Mouse (Mus musculus) left cerebral cortex, adult 2 months (tissue): ENCODE results near the gene Ninj2. TPM values are rescaled to one million over a fixed set of nuclear protein-coding genes. Genes with fewer than 3 reads are reported as not detected.

Experiments
- DNase-seq, 2 experiments: peaks; one replicate each; pipeline ENCODE4 v3.0.0; 2021 to 2022; ENCODE audit warnings: low spot score in 2 of 2, mixed read lengths in 1 of 2; ENCODE audit errors: extremely low spot score in 1 of 2
- H3K27ac ChIP-seq: fragments of 200-600 bp; 2 replicates; pipeline ENCODE4 v1.8.1; 2022
- H3K4me3 ChIP-seq: fragments of 200-600 bp; 2 replicates; pipeline ENCODE4 v1.8.1; 2022
- CTCF ChIP-seq: fragments of 200-600 bp; IDR thresholded peaks from 2 replicates; pipeline ENCODE4 v1.8.1; 2022; ENCODE audit warnings: antibody characterized with exemption, mild to moderate bottlenecking, moderate library complexity
- intact Hi-C: fragments of 180-260 bp; cut with DNase I; formaldehyde crosslinking; loops from one replicate; pipeline ENCODE4 v1.15.1; 2025
- total RNA-seq, 2 experiments: library from RNA; stranded (reverse); gene quantifications; 2 replicates each; pipeline ENCODE4 v1.2.3; 2021

Ninj2 gene
- total RNA-seq, 2 experiments from 2014 or later: 0.56 to 1.3 TPM

DNA sequence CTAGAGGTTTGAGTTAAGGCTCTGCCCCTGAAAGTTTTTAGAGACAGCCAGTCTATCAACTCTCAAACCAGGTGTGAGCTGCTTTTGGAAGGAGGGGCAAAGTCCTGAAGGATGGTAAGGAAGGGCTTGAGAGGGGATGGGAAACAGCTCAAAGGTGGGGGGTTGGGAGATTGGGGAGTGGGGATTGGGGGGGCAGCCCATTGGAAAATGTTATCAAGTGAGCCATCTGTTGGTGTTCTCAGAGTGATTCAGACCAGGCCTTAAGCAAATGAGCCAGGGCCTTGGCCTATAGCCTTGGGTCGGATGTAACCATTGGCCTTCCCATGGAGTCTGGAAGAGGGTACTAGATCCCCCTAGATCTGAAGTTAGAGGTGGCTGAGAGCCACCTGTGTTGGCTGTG is 100.6 kb downstream of the Ninj2 start:
- TF ChIP-seq CTCF: no peak
- intact Hi-C loops: loop anchor here (1.0 to 5.0 kb wide), 3 partner anchors 81 to 192 kb away; no protein-coding TSS in a partner anchor
- Histone ChIP-seq H3K4me3 (no peak overlapping the region), H3K27ac (no peak overlapping the region)
- DNase-seq: no peak

DNA sequence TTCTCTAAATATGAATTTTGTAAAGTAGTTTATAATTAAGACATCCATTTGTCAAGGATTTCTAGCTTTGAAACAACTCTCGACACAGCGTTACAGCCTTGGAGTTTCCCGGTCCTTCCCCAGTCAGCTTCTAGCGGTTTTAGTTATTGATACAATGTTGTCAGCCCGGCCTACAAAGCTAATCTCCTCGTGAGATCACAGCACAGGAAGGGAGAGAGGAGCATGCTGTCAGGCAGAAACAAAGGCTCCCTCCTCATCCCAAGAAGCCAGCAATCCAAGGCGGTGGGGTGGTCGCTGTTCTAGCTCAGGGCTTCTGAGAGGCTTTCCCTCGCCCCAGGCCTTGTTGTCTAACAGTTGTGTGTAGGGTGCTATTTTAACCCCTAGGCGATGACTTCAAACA is 101.2 kb downstream of the Ninj2 start:
- DNase-seq: no peak
- intact Hi-C loops: loop anchor here (5.0 kb wide), 1 partner anchor 82 kb away; no protein-coding TSS in a partner anchor
- H3K27ac ChIP-seq: no peak overlapping the region
- no peak for TF ChIP-seq CTCF
- H3K4me3 ChIP-seq: no peak overlapping the region

DNA sequence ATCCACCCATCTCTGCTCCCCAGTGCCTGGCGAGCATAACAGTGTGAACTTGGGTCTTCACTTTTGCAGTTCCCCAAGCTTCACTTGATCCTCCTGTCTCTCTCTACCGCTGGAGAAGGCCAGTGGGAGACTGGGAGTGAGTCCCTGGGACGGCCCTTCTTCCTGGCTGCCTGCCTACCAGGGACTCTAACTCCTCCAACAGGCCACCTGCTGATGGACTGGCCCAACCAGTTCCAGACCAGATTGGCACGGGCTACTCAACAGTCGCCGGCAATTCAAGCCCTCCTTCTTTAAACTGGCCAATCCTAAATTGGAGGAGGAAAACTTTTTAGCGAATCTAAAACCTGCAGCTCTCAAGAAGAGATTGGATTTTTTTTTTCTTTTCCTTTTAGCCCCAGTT is 101.8 kb downstream of the Ninj2 start:
- Histone ChIP-seq H3K27ac (no peak overlapping the region), H3K4me3 (no peak overlapping the region)
- no peak for TF ChIP-seq CTCF
- no peak for DNase-seq
- intact Hi-C loops: loop anchor here (5.0 kb wide), 3 partner anchors 83 to 703 kb away; no protein-coding TSS in a partner anchor

DNA sequence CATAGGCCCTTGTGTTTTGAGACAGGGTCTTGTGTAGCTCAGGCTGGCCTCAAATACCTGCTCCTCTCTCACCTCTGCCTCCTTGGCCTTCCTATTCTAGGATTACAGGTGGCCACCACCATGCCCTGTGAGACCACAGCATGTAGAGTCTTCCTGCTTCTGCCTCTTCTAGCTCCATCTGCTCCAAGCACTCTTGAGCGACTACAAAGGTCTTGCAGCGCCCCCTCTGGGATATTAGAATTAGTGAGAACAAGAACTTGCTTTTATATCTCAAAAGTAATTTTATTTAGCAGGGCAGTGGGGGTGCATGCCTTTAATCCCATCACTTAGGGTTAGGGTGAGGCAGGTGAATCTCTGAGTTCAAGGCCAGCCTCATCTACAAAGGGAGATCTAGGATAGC is 103.7 kb downstream of the Ninj2 start:
- Histone ChIP-seq H3K4me3 (no peak overlapping the region), H3K27ac (no peak overlapping the region)
- TF ChIP-seq CTCF: peak; percentile 48
- no peak for DNase-seq
- intact Hi-C loops: loop anchor here (5.0 kb wide), 2 partner anchors 405 to 705 kb away; no protein-coding TSS in a partner anchor

DNA sequence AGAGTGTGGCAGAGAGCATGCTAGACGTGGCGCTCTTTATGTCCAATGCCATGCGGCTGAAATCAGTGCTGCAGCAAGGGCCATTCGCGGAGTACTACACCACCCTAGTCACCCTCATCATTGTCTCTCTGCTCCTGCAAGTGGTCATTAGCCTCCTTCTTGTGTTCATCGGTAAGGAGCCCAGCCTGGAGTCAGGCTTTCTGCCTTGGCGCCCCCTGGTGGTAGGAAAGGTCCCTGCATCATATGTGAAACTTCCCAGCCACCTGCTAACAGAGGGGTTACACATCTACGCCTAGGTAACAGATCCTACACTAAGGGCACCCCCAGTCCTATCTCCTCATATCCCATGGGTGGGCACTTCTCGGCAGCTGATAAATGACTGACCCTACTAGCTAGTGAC is 104.8 kb downstream of the Ninj2 start:
- intact Hi-C loops: loop anchor here (5.0 kb wide), 2 partner anchors 406 to 706 kb away; no protein-coding TSS in a partner anchor
- DNase-seq: peak; percentile 67 to 78
- Histone ChIP-seq H3K4me3 (no peak overlapping the region), H3K27ac (no peak overlapping the region)
- peak; percentile 96 for TF ChIP-seq CTCF

DNA sequence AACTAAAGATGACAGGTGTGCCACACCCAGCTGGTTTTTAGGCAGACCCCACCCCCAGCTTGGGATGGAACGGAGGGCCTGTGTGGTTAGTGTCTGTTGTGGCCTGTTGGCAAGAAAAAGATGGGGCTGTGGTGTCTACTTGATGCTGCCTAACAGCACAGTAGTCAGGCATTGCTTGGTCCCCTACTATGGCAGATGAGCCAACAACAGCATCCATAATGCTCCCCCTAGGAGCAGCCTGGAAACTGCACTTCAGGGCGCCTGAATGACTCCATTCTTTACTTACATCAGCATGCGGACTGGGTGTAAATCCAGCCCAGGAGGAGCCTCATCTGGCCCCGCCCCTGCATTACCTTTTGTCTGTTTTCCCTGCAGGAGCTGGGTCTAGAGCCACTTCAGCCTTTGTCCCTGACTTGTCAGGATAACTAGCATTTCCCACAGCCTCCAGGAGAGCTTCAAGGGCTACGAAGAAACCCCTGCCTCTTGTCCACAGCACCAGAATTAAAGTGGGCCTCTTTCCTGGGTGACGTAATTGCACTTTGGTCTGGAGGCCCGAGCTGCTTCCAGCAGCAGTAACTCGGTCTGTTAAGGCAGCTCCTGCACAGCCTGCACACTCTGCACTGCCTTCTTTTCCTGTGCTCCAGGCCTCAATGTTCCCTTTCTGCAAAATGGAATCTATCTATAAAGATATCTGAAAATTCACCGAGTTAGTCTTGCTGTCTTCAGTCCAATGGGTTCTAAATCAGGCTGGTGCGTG is 106.7 kb downstream of the Ninj2 start:
- intact Hi-C loops: loop anchor here (5.0 kb wide), 2 partner anchors 408 to 708 kb away; no protein-coding TSS in a partner anchor
- TF ChIP-seq CTCF: peak; percentile 1; the same call in 1 of the 2 replicates
- DNase-seq: no peak
- Histone ChIP-seq H3K27ac (no peak overlapping the region), H3K4me3 (no peak overlapping the region)

DNA sequence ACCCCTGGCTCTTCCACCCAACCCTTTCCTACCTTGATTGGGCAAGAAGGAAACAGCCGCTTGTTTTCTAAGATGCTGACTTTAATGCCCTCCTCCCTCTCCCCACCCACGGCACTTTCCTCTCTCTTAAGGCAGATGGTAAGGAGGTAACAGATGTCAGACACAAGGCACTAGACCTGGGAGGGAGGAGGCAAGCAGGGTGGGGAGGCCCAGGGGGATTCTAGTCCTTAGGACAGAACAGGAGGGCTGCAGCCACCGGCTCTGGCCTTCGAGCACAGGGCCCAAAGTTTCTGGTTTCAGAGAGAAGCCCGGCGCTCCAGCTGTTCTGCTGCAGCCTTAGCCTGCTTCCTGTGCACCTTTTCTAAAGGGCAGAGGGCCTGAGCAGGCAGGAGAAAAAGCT is 108.8 kb downstream of the Ninj2 start:
- TF ChIP-seq CTCF: no peak
- no peak overlapping the region for H3K27ac ChIP-seq
- intact Hi-C loops: no loop called here
- H3K4me3 ChIP-seq: no peak overlapping the region
- no peak for DNase-seq

GRCm38 (mm10) chr6:120202406-120202805 is 109.3 kb downstream of the Ninj2 start:
- no peak overlapping the region for H3K27ac ChIP-seq
- no peak overlapping the region for H3K4me3 ChIP-seq
- no peak for DNase-seq
- intact Hi-C loops: no loop called here
- no peak for TF ChIP-seq CTCF

- no peak for DNase-seq
- Histone ChIP-seq H3K4me3 (no peak overlapping the region), H3K27ac (no peak overlapping the region)
- no peak for TF ChIP-seq CTCF
- intact Hi-C loops: no loop called here
These were observed 113.4 kb downstream of the Ninj2 start for GRCm38 (mm10) chr6:120206586-120206985.

GRCm38 (mm10) chr6:120211536-120211935 is 118.4 kb downstream of the Ninj2 start:
- TF ChIP-seq CTCF: no peak
- H3K27ac ChIP-seq: no peak overlapping the region
- no peak overlapping the region for H3K4me3 ChIP-seq
- no peak for DNase-seq
- intact Hi-C loops: no loop called here

DNA sequence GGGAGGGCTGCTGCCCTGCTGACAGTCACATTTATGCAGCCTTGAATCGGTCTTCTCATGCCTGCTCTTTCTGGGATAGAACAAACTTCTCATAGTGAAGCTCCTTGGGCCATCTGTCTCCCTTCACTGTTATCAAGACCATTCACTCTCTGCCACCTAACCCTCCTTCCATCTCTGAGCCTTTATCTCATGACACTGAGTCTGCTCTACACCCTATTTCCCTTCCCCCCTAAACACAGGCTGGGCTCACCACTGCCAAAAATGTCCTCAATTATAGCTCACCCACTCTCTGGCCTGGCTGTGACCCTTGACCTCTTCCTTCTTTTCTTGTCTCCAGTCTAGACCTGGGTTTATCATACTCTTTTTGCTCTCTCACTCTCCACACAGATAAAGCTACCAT is 123.6 kb downstream of the Ninj2 start:
- Histone ChIP-seq H3K4me3 (no peak overlapping the region), H3K27ac (no peak overlapping the region)
- TF ChIP-seq CTCF: no peak
- no peak for DNase-seq
- intact Hi-C loops: no loop called here

- DNase-seq: no peak
- Histone ChIP-seq H3K4me3 (no peak overlapping the region), H3K27ac (no peak overlapping the region)
- no peak; the same call in none of the 2 replicates for TF ChIP-seq CTCF
- intact Hi-C loops: no loop called here
These were observed 126.1 kb downstream of the Ninj2 start for GRCm38 (mm10) chr6:120219281-120219680.

DNA sequence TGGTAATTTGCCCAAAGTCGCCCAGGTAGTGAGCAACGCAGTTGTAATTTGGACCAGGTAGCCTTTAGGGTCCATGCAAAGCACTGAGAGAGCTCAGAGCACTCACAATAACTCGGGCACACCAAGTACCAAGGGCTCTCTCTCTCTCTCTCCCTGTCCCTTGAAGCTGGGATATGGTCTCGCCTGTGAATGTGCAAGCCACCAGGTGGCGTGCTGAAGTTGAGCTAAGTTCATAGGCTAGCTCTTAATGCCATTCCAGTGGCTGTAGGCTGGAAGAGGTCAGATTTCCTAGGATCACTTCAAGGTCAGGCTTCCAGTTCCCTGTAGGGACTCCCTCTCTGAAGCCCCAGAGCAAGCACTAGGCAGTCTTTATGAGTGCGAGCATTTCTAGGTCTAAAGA is 129.5 kb downstream of the Ninj2 start:
- H3K4me3 ChIP-seq: no peak overlapping the region
- peak; percentile 29 to 40 for DNase-seq
- peak; percentile 74 for TF ChIP-seq CTCF
- intact Hi-C loops: loop anchor here (1.0 kb wide), 1 partner anchor 79 kb away; no protein-coding TSS in a partner anchor
- H3K27ac ChIP-seq: no peak overlapping the region
